Mouse (Mus musculus) small intestine, adult 2 months (tissue): ENCODE measurements around the gene Wfdc2.

Source experiments
- CTCF ChIP-seq: fragments of 200-500 bp; IDR thresholded peaks from 2 replicates; pipeline ENCODE4 v1.5.1; 2012; ENCODE audit warnings: low read depth, mild to moderate bottlenecking, control low read depth, inconsistent platforms, low read length, moderate library complexity, mixed read lengths; ENCODE audit not compliant: insufficient replicate concordance, insufficient read length; ENCODE audit errors: extremely low read depth
- POLR2A ChIP-seq: fragments of 200-500 bp; IDR thresholded peaks from 2 replicates; pipeline ENCODE4 v1.6.1; 2012; ENCODE audit warnings: low read depth, mild to moderate bottlenecking, control low read depth, inconsistent platforms, low read length, moderate library complexity

DNA sequence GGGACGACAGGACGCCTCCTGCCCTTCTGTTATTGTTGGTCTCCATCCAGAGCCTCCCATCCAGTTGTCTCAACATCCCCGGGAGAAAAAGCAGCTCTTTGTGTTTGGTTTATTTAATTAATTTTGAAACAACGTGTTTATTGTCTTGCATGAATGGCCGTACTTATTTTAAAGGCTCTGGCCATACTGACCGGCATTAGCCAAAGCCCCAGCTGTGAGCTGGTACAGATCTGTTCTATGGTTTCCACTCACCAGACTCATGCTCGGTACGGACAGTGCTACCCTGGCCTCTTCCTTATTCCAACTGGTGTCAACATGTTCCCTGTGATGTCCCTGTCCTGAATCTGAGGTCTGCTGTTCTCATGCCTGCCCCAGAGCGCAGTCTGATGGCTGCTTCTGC, 46.3 kb upstream of the Wfdc2 start:
- TF ChIP-seq POLR2A: no peak
- no peak for TF ChIP-seq CTCF
